Mouse (Mus musculus) neutrophil, adult 5-6 weeks (primary cell): ENCODE measurements around the gene Slc7a14. TPM values are rescaled to one million over a fixed set of nuclear protein-coding genes. Genes with fewer than 3 reads are reported as not detected.
A peak's percentile ranks its signal among the peaks of the same experiment; 100 is the strongest.
"Not testable (repeated sequence)": the region's sequence is repeated elsewhere in the genome, so short reads cannot be mapped to it uniquely, and the experiment has no call there.

Experiments used
- ATAC-seq: fragments of 151-379, 151-347 bp; 2 replicates; pipeline ENCODE4 v1.8.0; 2017; ENCODE audit warnings: mild to moderate bottlenecking, moderate TSS enrichment; ENCODE audit not compliant: insufficient number of reproducible peaks, poor library complexity, low FRiP score, severe bottlenecking; ENCODE audit errors: extremely low read depth
- total RNA-seq: library from RNA; stranded (forward); fragments of 200-1000 nt; gene quantifications from 2 replicates; pipeline ENCODE4 v1.2.3, GENCODE M21; 2017

The Slc7a14 gene
- not detected in 2 replicates for total RNA-seq

DNA sequence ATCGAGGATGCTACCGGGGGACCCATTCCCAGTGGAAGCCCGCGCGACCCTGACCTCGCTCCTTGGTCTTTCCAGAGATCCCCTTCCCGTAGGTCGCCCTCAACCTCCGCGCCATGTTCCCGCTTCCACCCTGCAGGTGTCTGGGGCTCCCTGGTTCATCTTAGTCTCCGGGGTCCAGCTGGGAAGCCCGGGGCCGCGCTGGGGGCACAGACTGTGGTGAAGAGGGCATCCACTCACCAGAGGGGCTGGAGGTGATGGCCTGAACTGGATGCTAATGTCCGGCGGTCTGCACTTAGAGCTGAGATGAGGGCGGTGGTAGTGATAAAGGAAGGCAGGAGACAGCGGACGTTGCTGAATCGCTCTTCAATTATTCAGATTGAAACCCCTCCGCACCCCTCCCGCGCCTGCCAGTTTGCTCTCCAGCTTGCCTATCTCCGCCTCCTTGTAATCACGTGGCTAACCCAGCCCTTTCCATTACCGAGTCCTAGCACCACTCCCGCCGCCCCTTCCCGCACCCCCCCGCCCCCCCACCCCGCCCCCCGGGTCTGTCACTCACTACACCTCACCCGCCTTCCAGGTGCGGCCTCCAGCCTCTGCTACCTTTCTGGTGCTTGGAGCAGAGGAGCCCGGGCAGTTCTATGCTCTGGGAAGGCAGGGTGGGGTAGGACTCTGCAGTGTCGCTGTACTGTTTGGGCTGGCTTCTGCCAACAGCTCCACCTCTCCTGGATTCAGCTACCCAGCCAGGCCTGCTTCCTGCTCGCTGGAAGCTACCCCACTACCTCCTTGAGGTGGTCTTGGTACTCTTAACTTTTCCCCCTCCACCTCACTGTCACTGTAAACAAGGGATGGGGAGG, at the start of gene Slc7a14:
Gene Slc7a14, minus strand, starts transcription at position 445 of the 854 bp plus-strand sequence.
- ATAC-seq = no peak

DNA sequence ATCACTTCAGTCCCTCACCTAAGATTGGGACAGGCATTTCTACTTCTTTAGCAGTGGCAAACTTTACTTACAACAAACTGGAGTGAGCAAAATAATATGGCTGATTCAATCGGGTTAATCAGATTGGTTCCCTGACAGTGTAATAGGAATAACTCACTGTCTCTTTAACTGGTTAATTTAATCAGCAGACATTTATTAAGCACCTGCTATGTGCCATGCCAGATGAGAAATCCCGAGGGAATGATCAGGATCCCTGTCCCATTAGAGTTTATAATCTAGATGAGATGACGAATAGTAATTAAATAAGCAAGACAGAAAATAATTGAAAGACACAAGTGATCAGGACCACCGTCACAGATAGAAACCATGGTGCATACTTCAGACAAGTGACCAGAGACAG, 36.4 kb upstream of the Slc7a14 start:
- ATAC-seq = no peak

DNA sequence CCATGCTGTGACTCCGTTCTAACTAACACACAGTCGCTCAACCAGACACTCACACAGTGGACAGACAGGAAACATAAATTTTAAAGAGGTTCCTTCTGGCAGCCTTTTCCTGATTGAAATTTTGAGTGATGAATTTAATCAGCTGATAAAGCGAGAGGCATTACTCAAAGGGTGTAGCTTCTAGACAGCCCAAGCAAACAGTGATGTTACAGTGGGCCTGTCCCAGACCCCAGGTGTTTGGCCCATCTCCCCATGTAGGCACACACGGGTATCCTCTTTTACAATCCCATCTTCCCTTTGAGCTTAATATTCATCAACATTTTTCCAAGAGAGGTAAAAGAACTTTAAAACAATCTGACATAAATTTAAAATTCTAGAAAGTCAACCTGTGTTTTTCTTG, 35.6 kb upstream of the Slc7a14 start:
- ATAC-seq = no peak

DNA sequence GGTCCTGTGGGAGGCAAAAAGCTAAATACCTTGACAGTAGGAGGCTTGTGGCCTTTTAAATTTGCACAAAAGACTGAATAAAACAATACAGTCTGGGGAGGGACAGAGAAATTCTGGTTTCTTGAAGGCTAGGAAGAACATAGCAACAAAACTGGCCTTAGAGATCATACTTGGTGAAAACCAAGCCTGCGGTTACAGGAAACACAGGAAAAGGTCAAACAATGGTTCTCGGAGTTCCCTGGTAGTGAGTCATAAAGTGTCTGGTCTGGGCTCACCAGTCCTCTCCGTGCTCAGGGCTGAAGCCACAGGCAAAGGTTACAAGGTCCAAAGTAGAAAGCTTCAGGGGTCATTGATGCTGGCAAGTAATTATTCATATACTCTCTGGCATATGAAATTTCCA, 29.1 kb upstream of the Slc7a14 start:
- no peak for ATAC-seq

DNA sequence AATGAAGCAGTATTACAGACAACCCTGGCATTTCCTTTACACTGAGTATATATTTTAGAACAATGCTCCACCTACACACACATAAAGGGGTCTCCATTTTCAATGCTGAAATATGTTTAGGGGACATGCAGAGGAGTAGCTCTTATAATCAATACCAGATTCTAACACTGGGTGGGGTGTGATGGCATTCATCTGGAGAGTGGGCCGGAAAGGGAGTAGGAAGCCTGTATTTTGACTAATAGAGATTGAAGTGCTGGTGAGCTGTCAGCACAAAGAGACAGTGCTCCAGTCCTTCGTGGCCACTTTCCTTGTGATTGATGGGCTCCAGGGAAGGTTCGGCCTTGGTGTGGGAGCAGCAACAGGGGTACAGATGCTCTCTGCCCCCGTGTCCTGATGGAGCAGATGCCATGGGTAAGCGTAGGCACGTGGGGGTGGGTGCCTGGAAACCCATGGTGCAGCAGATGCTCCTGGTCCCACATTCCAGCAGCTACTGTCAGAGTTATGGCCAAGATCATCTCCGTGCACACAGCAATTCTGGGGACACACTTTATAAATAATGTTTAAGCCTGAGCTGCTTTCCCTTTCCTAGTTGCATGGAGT, 18.2 kb upstream of the Slc7a14 start:
- no peak for ATAC-seq

DNA sequence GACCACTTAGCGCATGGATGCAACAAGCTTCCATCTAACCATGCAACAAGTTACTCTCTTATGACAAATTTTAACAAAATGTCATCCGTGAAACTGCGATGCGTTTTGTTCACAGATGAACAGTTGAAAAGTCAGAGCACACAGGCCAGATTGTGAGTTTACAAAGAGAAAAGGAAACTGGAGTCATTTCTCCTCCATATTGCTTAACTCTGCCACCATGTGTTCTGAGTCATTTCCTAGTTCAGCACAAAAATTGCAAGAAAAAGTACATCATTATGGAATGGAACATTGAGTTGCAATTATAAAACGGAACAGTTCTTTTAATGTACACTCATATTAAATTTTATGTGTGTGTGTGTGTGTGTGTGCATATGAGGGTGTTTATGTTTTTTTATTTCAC, 17.6 kb upstream of the Slc7a14 start:
- ATAC-seq = no peak

DNA sequence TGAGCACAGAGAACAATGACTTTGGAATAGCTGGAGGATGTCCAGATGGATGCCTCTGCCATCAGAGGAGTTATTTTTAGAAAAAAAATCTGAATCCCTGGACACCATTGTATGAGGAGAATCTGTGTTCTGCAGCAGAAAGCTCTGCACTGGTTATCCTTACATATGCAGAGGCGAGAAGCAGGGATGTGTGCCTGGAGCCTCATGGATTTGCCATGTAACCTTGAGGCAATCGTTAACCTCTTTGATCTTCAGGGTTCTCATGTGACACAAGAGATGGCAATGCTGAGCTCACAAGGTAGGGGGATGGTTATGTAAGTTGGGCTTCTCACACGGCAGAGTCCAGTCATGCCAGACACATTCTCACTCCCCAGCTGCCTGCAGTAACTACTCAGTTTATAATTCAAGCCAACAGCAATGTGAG, 14.1 kb upstream of the Slc7a14 start:
- ATAC-seq = no peak

DNA sequence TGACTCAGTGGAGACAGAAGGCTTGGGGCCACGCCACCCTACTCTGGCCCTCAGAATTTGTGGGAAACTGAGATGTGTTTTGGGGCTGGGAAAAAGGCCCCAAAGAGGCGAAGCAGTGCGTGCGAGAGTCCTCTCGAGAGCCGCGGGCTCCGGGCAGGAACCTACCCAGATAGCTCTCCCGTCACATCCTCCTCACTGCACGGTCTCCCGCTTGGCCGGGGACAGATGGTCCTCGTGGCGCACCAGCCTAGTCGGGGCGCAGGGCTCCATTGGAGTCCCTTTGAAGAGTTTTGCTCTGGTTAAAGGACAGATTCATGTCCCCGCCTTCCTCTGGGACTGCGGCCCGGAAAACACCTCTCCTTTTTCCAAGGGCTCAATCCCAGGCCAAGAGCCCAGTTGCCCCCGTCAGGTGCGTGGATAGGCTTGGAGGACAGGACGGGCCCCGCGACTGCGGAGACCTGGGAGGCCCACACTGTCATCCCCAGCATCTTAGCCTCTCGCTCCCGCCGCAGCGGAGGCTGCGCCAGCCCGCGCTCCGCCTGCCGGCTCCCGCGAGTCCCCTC, 726 bp downstream of the Slc7a14 start:
- ATAC-seq = no peak

DNA sequence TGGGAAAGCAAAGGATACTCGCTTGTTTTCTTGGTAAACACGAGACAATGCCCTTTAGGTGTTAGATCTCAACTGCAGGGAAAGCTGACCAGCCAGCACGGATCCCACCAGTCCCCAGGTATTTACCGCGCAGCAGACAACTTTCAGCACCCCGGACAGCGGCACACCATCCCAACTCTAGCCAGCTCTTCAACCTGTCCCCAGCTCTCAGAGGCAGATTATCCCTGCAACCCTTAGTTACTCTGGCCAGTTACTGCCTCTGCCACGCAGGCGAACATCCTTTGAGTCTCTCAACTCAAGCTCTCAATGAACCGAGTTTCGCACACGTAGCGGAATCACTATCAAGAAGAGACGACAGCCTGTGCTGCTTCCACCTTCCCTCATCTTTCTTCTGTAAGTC, 1.3 kb downstream of the Slc7a14 start:
- no peak for ATAC-seq

DNA sequence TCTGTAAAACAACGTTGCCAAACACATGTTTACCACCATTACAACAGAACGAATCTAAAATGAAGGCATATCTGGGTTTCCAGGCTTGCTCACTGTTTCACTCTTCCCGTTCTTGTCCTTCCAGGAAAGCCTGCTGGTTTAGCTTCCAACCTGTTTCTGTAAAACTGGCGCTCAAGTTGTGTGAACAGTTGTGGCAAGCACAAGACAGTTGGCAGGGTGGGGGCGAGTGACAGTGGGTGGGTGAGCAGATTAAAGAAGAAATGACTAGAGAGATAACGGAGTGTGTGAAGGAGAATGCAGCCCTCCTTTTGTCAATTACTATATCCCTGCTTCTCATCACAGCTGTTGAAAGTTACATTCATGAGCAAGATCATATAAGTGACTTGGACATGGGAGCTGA, 2.2 kb downstream of the Slc7a14 start:
- no peak for ATAC-seq

DNA sequence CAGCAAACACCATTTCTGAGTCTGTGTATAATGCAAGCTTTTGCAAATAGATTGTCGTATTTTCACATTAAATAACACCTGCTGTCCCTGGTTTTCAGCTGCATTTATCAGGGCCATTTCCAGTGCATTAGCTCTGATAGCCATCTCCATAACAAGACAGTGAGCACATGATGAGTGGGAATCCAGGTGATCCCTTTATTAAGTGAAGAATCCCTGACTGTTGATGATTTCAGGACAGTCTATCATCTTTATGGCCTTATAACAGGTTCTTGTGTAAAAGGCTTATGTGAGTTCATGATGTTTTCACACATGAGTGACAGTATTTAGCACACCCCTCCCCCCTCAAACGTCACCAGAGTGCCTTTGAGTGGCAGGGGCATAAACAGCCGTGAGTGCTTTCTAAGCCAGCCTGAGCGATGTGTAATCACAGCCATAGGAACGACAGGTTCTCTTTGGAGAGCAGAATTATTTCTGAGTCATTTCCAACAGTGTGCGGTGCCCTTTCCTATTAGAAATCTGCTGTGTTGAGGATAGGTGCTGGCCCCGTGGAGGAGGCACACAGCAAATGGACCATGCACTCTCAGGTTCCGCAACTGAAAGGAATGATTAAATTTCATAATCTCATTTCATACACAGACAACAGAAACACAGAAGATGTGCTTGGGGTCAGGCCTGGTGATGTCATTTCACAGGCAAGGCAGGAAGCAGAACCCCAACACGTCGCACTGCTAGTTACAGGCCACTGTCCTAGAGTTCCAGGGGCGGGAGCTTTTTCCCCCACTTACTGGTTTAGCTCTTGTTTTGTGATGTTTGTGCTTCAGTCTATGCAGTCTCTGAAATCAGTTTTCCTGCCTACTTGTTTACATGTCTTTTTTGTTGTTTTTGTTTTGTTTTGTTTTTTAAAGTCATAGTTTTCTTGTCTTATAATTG, 18.2 kb downstream of the Slc7a14 start:
- no peak for ATAC-seq

DNA sequence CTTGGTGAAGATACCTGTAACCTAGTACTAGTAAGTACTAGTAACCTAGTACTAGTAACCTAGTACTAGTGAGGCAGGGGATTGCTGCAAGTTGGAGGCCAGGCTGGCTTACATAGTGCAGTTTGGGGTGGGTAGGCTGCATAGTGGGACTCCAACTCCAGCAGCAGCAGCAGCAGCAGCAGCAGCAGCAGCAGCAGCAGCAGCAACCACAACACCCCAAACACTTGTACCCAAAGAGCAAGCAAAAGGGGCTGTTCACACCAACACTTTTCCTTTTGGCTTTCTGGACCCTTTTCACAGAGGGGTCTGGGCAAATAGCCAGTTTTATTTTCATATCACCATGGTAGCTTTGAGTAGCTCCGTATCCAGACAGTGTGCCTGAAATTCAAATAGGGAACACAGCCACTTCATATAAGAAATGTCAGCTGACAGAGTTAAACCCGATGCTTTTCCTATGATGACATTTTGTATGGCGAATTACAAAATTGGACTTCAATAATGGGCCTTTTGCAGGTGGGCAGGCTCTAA, 22.7 kb downstream of the Slc7a14 start:
- no peak for ATAC-seq

DNA sequence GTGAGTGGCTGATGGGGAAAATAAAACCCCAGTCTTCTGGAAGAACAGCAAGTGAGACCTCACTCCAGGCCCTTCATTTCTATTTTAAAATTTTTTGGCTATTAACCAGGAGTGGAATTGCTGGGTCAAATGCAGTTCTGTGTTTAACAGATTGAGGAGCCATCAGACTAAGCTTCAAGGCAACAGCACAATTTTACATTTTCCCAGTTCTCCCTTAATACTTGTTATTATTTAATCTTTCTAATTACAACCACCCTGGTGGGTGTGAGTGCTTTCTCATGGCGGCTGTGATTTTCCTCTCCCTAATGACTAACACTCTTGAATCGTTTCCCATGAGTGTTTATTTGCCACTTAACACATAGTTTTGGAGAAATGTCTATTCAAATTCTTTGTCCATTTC, 29.1 kb downstream of the Slc7a14 start:
- ATAC-seq = no peak

DNA sequence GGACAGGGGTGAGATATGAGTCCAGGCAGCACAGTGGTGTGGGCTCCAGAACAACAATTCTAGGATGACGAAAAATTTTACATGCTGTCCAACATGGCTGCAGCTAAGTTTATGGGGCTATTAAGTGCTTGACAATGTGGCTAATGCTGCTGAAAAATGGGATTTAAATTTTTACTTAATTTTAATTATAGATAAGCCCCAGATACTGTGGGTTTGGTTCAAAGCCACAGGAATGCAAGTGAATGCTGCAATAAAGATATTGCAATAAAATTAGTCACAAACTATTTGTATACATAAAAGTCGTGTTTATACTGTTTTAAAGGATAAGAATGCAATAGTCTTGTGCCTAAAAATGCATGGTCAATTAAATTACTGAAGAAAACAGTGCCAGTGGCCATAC, 35.3 kb downstream of the Slc7a14 start:
- ATAC-seq = no peak

DNA sequence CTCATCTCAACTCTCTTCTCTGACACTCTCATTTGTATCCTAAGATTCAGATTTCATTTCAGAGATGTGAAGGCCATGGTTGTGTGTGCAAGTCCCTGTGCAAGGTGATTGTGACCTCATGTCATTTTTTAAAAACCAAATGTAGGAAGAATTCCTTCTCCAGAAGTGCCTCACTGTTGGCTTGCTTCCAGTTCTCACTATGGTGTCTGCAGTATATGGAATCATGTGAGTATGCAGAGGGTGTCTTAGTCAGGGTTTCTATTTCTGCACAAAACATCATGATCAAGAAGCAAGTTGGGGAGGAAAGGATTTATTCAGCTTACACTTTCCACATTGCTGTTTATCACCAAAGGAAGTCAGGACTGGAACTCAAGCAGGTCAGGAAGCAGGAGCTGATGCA, 36.9 kb downstream of the Slc7a14 start:
- ATAC-seq = not testable (repeated sequence)

DNA sequence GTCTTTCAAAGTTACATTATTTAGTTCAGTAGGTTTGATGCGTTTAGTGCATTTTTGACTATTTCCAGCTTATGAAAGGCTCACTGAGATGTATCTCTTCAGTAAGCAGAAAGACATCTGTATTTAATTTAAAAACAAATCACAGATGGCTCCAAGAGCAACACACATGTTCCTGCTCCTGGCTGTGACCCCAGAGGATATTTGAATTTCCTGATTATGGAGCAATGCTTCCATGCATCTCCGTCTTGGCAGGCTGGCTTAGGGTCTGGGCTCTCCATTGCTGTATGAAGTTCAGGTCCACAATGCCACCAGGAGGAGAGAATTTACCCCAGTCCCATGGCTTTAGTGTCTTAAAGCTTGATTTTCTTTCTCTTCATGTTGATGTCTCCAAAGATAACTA, 37.5 kb downstream of the Slc7a14 start:
- ATAC-seq = no peak

DNA sequence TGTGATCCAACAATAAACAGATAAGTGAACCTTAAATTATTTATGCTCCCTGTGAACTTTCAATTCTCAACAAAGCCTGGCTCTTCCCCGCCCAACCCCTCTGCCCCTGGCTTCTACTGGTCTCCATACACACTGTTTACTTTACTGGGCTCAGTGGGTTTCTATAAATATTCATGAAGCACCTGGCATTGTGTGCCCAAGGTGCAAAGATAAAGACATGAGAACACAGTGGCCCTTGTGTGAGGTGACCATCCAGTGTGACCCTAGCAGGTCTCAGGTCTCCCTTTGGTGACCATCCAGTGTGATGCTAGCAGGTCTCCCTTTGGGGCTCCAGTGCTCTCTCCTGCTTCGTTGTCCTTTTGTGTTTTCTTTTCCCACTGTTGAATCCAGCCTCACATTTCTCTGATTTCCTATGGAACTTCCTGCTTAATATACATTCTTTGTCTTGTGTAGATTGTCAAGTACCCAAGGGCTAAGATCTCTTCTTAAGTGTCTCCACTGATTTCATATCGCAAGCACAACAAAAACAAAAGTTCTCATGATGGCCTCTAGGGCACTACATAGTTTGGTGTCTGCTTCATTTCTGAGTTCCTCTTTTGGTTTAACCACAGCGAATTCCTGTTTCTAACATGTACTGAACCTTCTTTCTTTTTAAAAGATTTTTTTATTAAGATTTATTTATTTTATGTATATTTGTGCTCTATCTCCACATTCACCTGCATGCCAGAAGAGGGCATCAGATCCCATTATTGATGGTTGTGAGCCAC, 40.4 kb downstream of the Slc7a14 start:
- ATAC-seq = 0 out of 2 replicates have a peak, but pooled peaks have one; percentile 53

DNA sequence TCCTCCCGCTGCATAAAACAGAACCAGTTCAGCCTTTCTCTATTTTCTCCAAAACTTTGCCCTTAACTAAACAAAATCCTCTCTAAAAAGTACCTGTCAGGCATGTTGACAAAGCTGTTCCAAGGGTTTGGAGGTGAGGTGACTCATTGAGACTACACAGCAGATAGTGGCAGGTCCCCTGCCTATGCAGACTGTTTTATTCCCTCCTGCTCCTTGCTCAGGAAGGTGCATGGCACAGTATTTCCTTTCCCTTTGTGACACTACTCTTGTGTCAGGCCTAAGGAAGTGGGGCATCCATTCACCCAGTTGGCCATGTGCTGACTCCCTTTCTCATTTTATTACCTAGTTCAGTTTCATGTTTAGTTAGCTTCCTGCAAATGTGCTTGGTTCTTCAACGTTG, 42.3 kb downstream of the Slc7a14 start:
- no peak for ATAC-seq
